Comparison of ENCODE assay signal across 8 mouse cellular contexts in genomic region chr14:26532752-26533151, GRCm38 (mm10). TPM values are rescaled to one million over a fixed set of nuclear protein-coding genes. Genes with fewer than 3 reads are reported as not detected.
DNase-seq lines count a peak whose midpoint lies in the region; ATAC-seq lines count a peak whose summit lies in the region.

No protein-coding gene starts in this region.

- ATAC-seq in forebrain, embryonic 14.5 days: no peak
- no peak for ATAC-seq in liver, embryonic 12.5 days

- H3K4me1 ChIP-seq in forebrain, embryonic 14.5 days (ENCODE audit: control insufficient read depth, insufficient read depth, low read length): peaks cover 24% of the 10 kb centered on the region
- H3K4me1 ChIP-seq in liver, embryonic 12.5 days: peaks cover 59% of the 10 kb centered on the region

- no peaks in the 10 kb centered on the region for H3K27me3 ChIP-seq in forebrain, embryonic 14.5 days (replicated peaks; ENCODE audit: control insufficient read depth, insufficient read depth, low read length)
- H3K27me3 ChIP-seq in liver, embryonic 12.5 days (replicated peaks): no peaks in the 10 kb centered on the region

- DNase-seq in lung, postnatal 36 days: peak; percentile 36
- no peak for DNase-seq in lung, postnatal 4 days
- DNase-seq in forebrain, embryonic 14.5 days (ENCODE audit: low spot score): no peak
- DNase-seq in yolk sac, embryonic 10.5 days (ENCODE audit: low spot score): peak; percentile 17
- no peak for DNase-seq in urinary bladder, postnatal 36 days (ENCODE audit: low spot score in 2 of 2)
- DNase-seq in kidney, adult 8-10 months: no peak
- DNase-seq in frontal cortex, postnatal 36 days (ENCODE audit: low spot score in 2 of 2): no peak

- H3K36me3 ChIP-seq in forebrain, embryonic 14.5 days (ENCODE audit: control insufficient read depth, insufficient read depth, low read length): no peaks in the 10 kb centered on the region
- peaks cover 24% of the 10 kb centered on the region for H3K36me3 ChIP-seq in liver, embryonic 12.5 days

- peak overlapping the region; percentile 91; the same call in 1 of the 2 replicates for H3K9ac ChIP-seq in forebrain, embryonic 14.5 days (ENCODE audit: low read length)
- peak overlapping the region; percentile 95 for H3K9ac ChIP-seq in liver, embryonic 12.5 days

- H3K9me3 ChIP-seq in forebrain, embryonic 14.5 days (replicated peaks; ENCODE audit: control insufficient read depth, low read length): no peaks in the 10 kb centered on the region
- H3K9me3 ChIP-seq in liver, embryonic 12.5 days (replicated peaks): no peaks in the 10 kb centered on the region

- H3K4me2 ChIP-seq in forebrain, embryonic 14.5 days (ENCODE audit: low read length): peak overlapping the region; percentile 90
- H3K4me2 ChIP-seq in liver, embryonic 12.5 days: peak overlapping the region; percentile 89

- 65% methylated on average over 9 of the region's 9 CpGs for WGBS in forebrain, embryonic 14.5 days
- WGBS in liver, embryonic 12.5 days (ENCODE audit: insufficient replicate concordance): 37% methylated on average over 9 of the region's 9 CpGs

- no peak overlapping the region for H3K27ac ChIP-seq in forebrain, embryonic 14.5 days (ENCODE audit: low read depth, low read length)
- H3K27ac ChIP-seq in liver, embryonic 12.5 days: peak overlapping the region; percentile 57; the same call in 1 of the 2 replicates

- peak overlapping the region; percentile 95 for H3K4me3 ChIP-seq in forebrain, embryonic 14.5 days (ENCODE audit: low read depth, low read length)
- peak overlapping the region; percentile 90 for H3K4me3 ChIP-seq in liver, embryonic 12.5 days

RNA-seq across cellular contexts. Expression of gene Slmap, which starts 2.0 kb away (rescaled TPM):
- polyA plus RNA-seq in forebrain, embryonic 14.5 days (2014; fragmentation: Nextera tagmentation; extraction: Ambion mirVana): 11.7 and 15.8 TPM in 2 replicates
- 20.2 and 20.6 TPM in 2 replicates for polyA plus RNA-seq in liver, embryonic 12.5 days (2016; fragmentation: Nextera tagmentation; extraction: Ambion mirVana)

RNA-seq across cellular contexts. Expression of gene Dennd6a, which starts 40.9 kb away (rescaled TPM):
- 18.2 and 20.5 TPM in 2 replicates for polyA plus RNA-seq in forebrain, embryonic 14.5 days (2014; fragmentation: Nextera tagmentation; extraction: Ambion mirVana)
- 18.2 and 19.3 TPM in 2 replicates for polyA plus RNA-seq in liver, embryonic 12.5 days (2016; fragmentation: Nextera tagmentation; extraction: Ambion mirVana)

Comparison
In these comparisons a context has a peak if more than half of its experiments do, and no peak if none do; other contexts are left out.
1. DNase-seq: peak in lung, postnatal 36 days (single experiment) and yolk sac, embryonic 10.5 days (single experiment); none in lung, postnatal 4 days (0 of 2), forebrain, embryonic 14.5 days (single experiment), urinary bladder, postnatal 36 days (0 of 2), kidney, adult 8-10 months (0 of 2) and frontal cortex, postnatal 36 days (0 of 2).